17 mouse cellular contexts compared by ENCODE assay signal in the genomic region with DNA sequence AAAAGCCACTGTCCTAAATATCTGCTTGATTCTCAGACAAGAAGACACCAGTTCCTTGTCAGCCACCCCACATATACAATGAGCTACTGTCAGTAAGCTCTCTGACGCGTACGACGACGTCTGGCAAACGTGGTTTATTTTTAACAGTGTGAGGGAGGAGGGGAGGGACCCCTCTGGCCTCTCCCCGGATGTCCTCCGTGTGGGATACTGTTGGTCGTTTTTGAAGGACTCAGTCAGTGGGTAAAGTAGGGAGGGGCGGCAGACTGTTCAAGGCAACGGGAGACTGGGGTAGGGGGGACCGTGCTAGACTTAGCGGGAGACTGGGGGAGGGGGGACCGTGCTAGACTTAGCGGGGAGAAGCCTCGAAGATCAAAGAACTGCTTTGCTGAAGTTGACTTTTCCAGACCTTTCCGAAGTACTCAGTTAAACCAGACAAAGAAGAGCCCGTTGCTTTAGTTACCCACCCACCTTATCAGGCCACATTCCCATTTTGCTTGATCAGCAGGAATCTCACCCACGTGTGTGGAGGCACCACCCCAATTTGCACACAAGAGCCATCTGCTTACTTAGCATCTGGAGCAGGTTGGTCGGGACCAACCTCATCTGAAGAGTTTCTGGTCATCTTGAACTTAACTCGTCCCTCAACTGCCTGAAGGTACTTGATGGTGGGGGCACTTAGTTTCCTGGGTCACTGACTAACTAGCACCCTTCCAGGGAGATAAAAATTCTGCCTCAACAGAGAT.
DNase-seq lines count a peak whose midpoint lies in the region; ATAC-seq lines count a peak whose summit lies in the region.
"Had no signal": no experiment of that assay in that cellular context is flagged by ENCODE, and none has a peak within 500 bp of the region (broad histone marks: within the 10 kb centered on the region; RNA-seq: fewer than 3 reads in every experiment).

No protein-coding gene starts in this region.

- no peaks in the 10 kb centered on the region for H3K9me3 ChIP-seq in heart, embryonic 10.5 days
- H3K9me3 ChIP-seq in liver, embryonic 12.5 days (replicated peaks), result no peaks in the 10 kb centered on the region
- H3K9me3 ChIP-seq in embryonic facial prominence, embryonic 14.5 days (ENCODE audit: control insufficient read depth, low read length), result no peaks in the 10 kb centered on the region

- H3K27ac ChIP-seq in heart, embryonic 10.5 days, result peak overlapping the region; percentile 82
- no peak overlapping the region for H3K27ac ChIP-seq in liver, embryonic 12.5 days
- no peak overlapping the region for H3K27ac ChIP-seq in embryonic facial prominence, embryonic 14.5 days (replicated peaks; ENCODE audit: low read depth, low read length)
- H3K27ac ChIP-seq: gastrocnemius, adult 2 months; left cerebral cortex, adult 2 months; liver, embryonic 14.5 days had no signal

- peaks cover 15% of the 10 kb centered on the region for H3K4me1 ChIP-seq in heart, embryonic 10.5 days
- H3K4me1 ChIP-seq in liver, embryonic 12.5 days, result no peaks in the 10 kb centered on the region
- H3K4me1 ChIP-seq in embryonic facial prominence, embryonic 14.5 days (ENCODE audit: control insufficient read depth, insufficient read depth, low read length), result 0 out of 2 replicates have a peak, but pooled peaks cover 7% of the 10 kb centered on the region

- peak overlapping the region; percentile 18; the same call in 1 of the 2 replicates for H3K4me3 ChIP-seq in heart, embryonic 10.5 days
- H3K4me3 ChIP-seq in liver, embryonic 12.5 days, result no peak overlapping the region
- no peak overlapping the region for H3K4me3 ChIP-seq in embryonic facial prominence, embryonic 14.5 days (ENCODE audit: low read depth, low read length)
- H3K4me3 ChIP-seq: gastrocnemius, adult 2 months; left cerebral cortex, adult 2 months; myocyte had no signal

- intact Hi-C loops in heart, postnatal 25 days (cut with DNase I), result no loop called here

- H3K27me3 ChIP-seq in heart, embryonic 10.5 days (ENCODE audit: insufficient read depth, poor library complexity, severe bottlenecking), result no peaks in the 10 kb centered on the region
- H3K27me3 ChIP-seq in liver, embryonic 12.5 days (replicated peaks), result peaks cover 2% of the 10 kb centered on the region; the same call in 1 of the 2 replicates
- H3K27me3 ChIP-seq in embryonic facial prominence, embryonic 14.5 days (replicated peaks; ENCODE audit: control insufficient read depth, insufficient read depth, low read length), result no peaks in the 10 kb centered on the region
- H3K27me3 ChIP-seq: Patski had no signal

- no peak overlapping the region for H3K9ac ChIP-seq in liver, embryonic 12.5 days
- H3K9ac ChIP-seq in embryonic facial prominence, embryonic 14.5 days (ENCODE audit: low read depth, low read length), result no peak overlapping the region
- H3K9ac ChIP-seq: liver, embryonic 14.5 days had no signal

- H3K36me3 ChIP-seq in heart, embryonic 10.5 days, result no peaks in the 10 kb centered on the region
- H3K36me3 ChIP-seq in liver, embryonic 12.5 days, result no peaks in the 10 kb centered on the region
- no peaks in the 10 kb centered on the region for H3K36me3 ChIP-seq in embryonic facial prominence, embryonic 14.5 days (ENCODE audit: control insufficient read depth, insufficient read depth, low read length)

- peak; percentile 79 for DNase-seq in heart, embryonic 10.5 days (ENCODE audit: low spot score)
- DNase-seq in heart, postnatal 25 days (ENCODE audit: low spot score), result no peak
- no peak for DNase-seq in liver
- DNase-seq in embryonic facial prominence, embryonic 14.5 days (ENCODE audit: low spot score), result no peak
- DNase-seq in lung, postnatal 14 days, result peak; percentile 16
- no peak for DNase-seq in spleen, postnatal 14 days (ENCODE audit: low spot score in 2 of 2)
- no peak for DNase-seq in cerebellum, postnatal 14 days
- DNase-seq: adrenal gland, postnatal 25 days; B cell, adult 2 months; cerebellum, adult 11-12 months; gastrocnemius, adult 2 months had no signal

- H3K4me2 ChIP-seq in liver, embryonic 12.5 days, result peak overlapping the region; percentile 22; the same call in 1 of the 2 replicates
- H3K4me2 ChIP-seq in embryonic facial prominence, embryonic 14.5 days (ENCODE audit: low read depth, low read length), result no peak overlapping the region

- ATAC-seq in liver, embryonic 12.5 days, result 0 out of 2 replicates have a peak, but pooled peaks have one; percentile 24
- peak; percentile 60; the same call in 1 of the 2 replicates for ATAC-seq in embryonic facial prominence, embryonic 14.5 days (ENCODE audit: low read depth)
- ATAC-seq: hindbrain, embryonic 16.5 days; Patski had no signal

- 29% methylated on average over 21 of the region's 21 CpGs for WGBS in heart, embryonic 10.5 days
- WGBS in liver, embryonic 12.5 days (ENCODE audit: insufficient replicate concordance), result 38% methylated on average over 21 of the region's 21 CpGs
- WGBS in embryonic facial prominence, embryonic 14.5 days, result 43% methylated on average over 21 of the region's 21 CpGs

Comparison
In these comparisons a context has a peak if more than half of its experiments do, and no peak if none do; other contexts are left out.
1. DNase-seq: peak in heart, embryonic 10.5 days (single experiment) and lung, postnatal 14 days (single experiment); none in heart, postnatal 25 days (single experiment), liver (single experiment), embryonic facial prominence, embryonic 14.5 days (single experiment), spleen, postnatal 14 days (0 of 2) and cerebellum, postnatal 14 days (0 of 2).